Mouse (Mus musculus): ENCODE data around the gene Ppp4r4.

DNA sequence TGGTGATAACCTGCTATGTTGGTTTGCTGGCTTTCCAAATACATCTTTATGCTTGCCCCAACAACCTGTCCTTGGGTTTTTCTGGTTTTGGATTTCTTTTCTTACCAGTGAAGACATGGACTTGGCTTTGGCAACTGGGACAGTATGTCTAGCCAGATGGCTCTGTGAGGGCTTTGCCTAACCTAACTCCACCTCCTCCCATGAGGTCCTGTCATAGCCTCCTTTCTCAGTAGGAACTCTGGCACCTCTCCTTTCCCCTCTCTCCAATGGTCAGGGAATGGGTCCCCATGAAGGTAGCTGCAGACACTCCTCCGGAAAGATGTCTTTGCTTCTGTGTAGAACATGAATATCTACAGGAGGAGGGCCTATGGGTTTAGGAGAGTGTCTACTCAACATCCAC, 45.4 kb upstream of the Ppp4r4 start:
- TF ChIP-seq POLR2A (IDR thresholded peaks at IDR 0.05; ENCODE audit: control insufficient read depth, extremely low read depth, insufficient read depth, low read length, poor library complexity), result no peak
- no peak for TF ChIP-seq CTCF (IDR thresholded peaks at IDR 0.05; ENCODE audit: borderline replicate concordance, control insufficient read depth, extremely low read depth, insufficient read depth, low read length, poor library complexity)

Measured in thymus, adult 2 months (tissue).